Mouse (Mus musculus) small intestine, adult 2 months (tissue): ENCODE data around the gene Gm43064. TPM values are rescaled to one million over a fixed set of nuclear protein-coding genes. Genes with fewer than 3 reads are reported as not detected.
"Not testable (repeated sequence)": the region's sequence is repeated elsewhere in the genome, so short reads cannot be mapped to it uniquely, and the experiment has no call there.

Source experiments
- H3K27ac ChIP-seq: fragments of 200-500 bp; 2 replicates; pipeline ENCODE4 v1.5.1; 2012; ENCODE audit warnings: low read depth, low read length, control low read depth, inconsistent platforms; ENCODE audit not compliant: insufficient read depth
- H3K27me3 ChIP-seq: fragments of 200-500 bp; 2 replicates; pipeline ENCODE4 v1.6.1; 2012; ENCODE audit warnings: mild to moderate bottlenecking, moderate library complexity, low read length, inconsistent platforms; ENCODE audit not compliant: control insufficient read depth, insufficient read depth
- H3K36me3 ChIP-seq: fragments of 200-500 bp; 2 replicates; pipeline ENCODE4 v1.6.1; 2012; ENCODE audit warnings: mild to moderate bottlenecking, low read length, control low read depth, inconsistent platforms; ENCODE audit not compliant: control insufficient read depth, insufficient read depth
- H3K4me1 ChIP-seq: fragments of 200-500 bp; 2 replicates; pipeline ENCODE4 v1.6.1; 2012; ENCODE audit warnings: low read length, inconsistent platforms, mixed read lengths; ENCODE audit not compliant: control insufficient read depth, insufficient read depth, insufficient read length
- H3K4me3 ChIP-seq: fragments of 200-500 bp; 2 replicates; pipeline ENCODE4 v1.5.1; 2012; ENCODE audit warnings: low read depth, mild to moderate bottlenecking, control low read depth, inconsistent platforms, low read length, moderate library complexity
- CTCF ChIP-seq: fragments of 200-500 bp; IDR thresholded peaks from 2 replicates; pipeline ENCODE4 v1.5.1; 2012; ENCODE audit warnings: low read depth, mild to moderate bottlenecking, control low read depth, inconsistent platforms, low read length, moderate library complexity, mixed read lengths; ENCODE audit not compliant: insufficient replicate concordance, insufficient read length; ENCODE audit errors: extremely low read depth
- POLR2A ChIP-seq: fragments of 200-500 bp; IDR thresholded peaks from 2 replicates; pipeline ENCODE4 v1.6.1; 2012; ENCODE audit warnings: low read depth, mild to moderate bottlenecking, control low read depth, inconsistent platforms, low read length, moderate library complexity
- WGBS: fragments of 180-500 bp; shearing (Covaris S2); methylation state at CpG from one replicate; pipeline ENCODE4 v1.1.7; 2018; 5-methylcytosine and 5-hydroxymethylcytosine counted together
- polyA plus RNA-seq: library from polyadenylated mRNA; depleted of rRNA; stranded (reverse); fragments of >200 nt; gene quantifications from 2 replicates; pipeline ENCODE4 v1.2.3, GENCODE M21; 2012

The Gm43064 gene
- polyA plus RNA-seq, 1 experiment = not detected

GRCm38 (mm10) chr3:103789096-103789495, 20.3 kb upstream of the Gm43064 start:
- no peak for TF ChIP-seq POLR2A
- TF ChIP-seq CTCF = no peak
- Histone ChIP-seq H3K27me3 (no peaks in the 10 kb centered on the region), H3K36me3 (no peaks in the 10 kb centered on the region), H3K27ac (no peak overlapping the region), H3K4me3 (no peak overlapping the region), H3K4me1 (peaks cover 10% of the 10 kb centered on the region; the same call in 1 of the 2 replicates)
- 34% methylated on average over 7 of the region's 7 CpGs for WGBS

DNA sequence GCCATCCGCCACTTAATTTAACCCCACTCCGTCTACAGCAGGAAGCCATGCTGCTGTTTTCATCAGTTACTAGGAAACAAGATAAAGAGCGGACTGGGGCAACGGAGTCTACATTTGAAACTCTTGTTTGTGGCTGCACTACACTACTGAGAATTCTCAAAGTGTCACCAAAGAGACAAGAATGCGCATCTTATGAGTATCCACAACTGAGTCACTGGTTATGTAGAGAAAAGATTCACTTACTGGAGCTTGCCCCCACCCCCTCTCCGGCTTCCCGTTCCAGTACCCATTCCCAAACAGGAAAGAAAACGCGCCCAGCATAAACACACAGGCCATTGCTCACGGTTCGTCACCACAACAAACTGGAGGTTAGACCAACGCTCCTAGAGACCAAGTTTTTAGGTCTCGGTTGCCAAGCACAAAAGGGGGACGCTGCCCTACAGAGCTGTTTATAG, 19.5 kb upstream of the Gm43064 start:
- Histone ChIP-seq H3K4me3 (peak overlapping the region; percentile 81), H3K4me1 (peaks cover 7% of the 10 kb centered on the region; the same call in 1 of the 2 replicates), H3K27ac (peak overlapping the region; percentile 69), H3K36me3 (no peaks in the 10 kb centered on the region), H3K27me3 (no peaks in the 10 kb centered on the region)
- under 1% methylated on average over 14 of the region's 14 CpGs for WGBS
- TF ChIP-seq POLR2A = no peak
- TF ChIP-seq CTCF = no peak

DNA sequence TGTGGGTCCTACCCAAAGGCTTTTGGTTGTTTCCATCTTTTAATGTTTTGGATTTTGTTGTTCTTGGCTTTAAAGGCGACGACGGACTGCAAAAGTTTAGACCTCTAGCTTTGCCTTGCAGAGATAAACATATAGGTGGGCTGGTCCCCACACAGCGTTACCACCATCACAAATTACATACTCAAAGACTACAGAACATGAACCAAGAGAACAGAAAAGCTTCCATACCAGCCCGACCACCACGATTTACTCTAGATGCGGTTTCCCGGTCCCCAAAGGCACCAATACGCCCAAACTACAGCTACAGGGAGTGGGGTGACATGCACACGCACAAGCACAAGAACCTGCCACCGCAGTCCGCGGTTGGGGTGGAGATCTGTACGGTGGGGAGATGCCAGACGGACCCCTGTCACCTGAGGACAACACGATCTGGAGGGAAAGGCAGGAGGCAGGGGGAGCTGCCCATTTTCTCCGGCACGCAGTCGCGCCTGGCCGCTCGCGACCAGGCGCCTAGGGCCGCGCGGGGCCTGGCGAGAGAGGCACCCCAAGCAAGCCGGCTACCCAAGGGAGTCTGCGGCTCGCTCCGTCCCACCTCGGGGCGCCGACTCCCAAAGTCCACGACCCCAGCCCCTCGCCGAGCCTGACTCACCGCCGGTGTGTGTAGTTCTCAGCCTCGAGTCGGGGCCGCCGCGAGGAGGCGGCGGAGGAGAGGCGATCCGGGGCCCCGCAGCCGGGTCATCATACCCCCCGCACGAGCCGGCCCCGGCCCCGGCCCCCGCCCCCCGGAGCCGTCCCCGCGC, 18.8 kb upstream of the Gm43064 start:
- Histone ChIP-seq H3K27ac (peak overlapping the region; percentile 69), H3K4me1 (peaks cover 7% of the 10 kb centered on the region; the same call in 1 of the 2 replicates), H3K4me3 (peak overlapping the region; percentile 81), H3K27me3 (no peaks in the 10 kb centered on the region), H3K36me3 (no peaks in the 10 kb centered on the region)
- WGBS = 1% methylated on average over 57 of the region's 61 CpGs
- TF ChIP-seq CTCF = no peak
- TF ChIP-seq POLR2A = no peak

- Histone ChIP-seq H3K4me3 (peak within 1 kb of the TSS; percentile 81), H3K36me3 (no peaks in the 10 kb centered on the region), H3K4me1 (peaks cover 7% of the 10 kb centered on the region; the same call in 1 of the 2 replicates), H3K27ac (peak within 1 kb of the TSS; percentile 92), H3K27me3 (no peaks in the 10 kb centered on the region)
- WGBS = 9% methylated on average over 49 of the region's 49 CpGs
- TF ChIP-seq POLR2A (peak; percentile 93), CTCF (no peak)
Observed at GRCm38 (mm10) chr3:103791230-103792110, 17.9 kb upstream of the Gm43064 start, which contains the start of gene Hipk1. Gene Hipk1, minus strand, starts transcription at chr3:103791563.

- H3K4me3 ChIP-seq, H3K36me3 ChIP-seq, H3K4me1 ChIP-seq, H3K27ac ChIP-seq, H3K27me3 ChIP-seq: not testable (repeated sequence)
- WGBS = 84% methylated on average over 5 of the region's 5 CpGs
Observed at GRCm38 (mm10) chr3:103792111-103792406, 17.3 kb upstream of the Gm43064 start.

- TF ChIP-seq CTCF (no peak), POLR2A (no peak)
- H3K4me1 ChIP-seq = peaks cover 7% of the 10 kb centered on the region; the same call in 1 of the 2 replicates
- no peaks in the 10 kb centered on the region for H3K27me3 ChIP-seq
- 80% methylated on average over 1 of the region's 1 CpGs for WGBS
- no peak overlapping the region for H3K27ac ChIP-seq
- no peak overlapping the region for H3K4me3 ChIP-seq
- H3K36me3 ChIP-seq = no peaks in the 10 kb centered on the region
Observed at GRCm38 (mm10) chr3:103792566-103792965, 16.8 kb upstream of the Gm43064 start.

GRCm38 (mm10) chr3:103796389-103796788, 13.0 kb upstream of the Gm43064 start:
- Histone ChIP-seq H3K27me3 (no peaks in the 10 kb centered on the region), H3K36me3 (no peaks in the 10 kb centered on the region), H3K4me1 (peaks cover 1% of the 10 kb centered on the region; the same call in 1 of the 2 replicates), H3K27ac (no peak overlapping the region), H3K4me3 (no peak overlapping the region)
- WGBS = 56% methylated on average over 2 of the region's 2 CpGs
- no peak for TF ChIP-seq CTCF
- no peak for TF ChIP-seq POLR2A
